Mouse (Mus musculus): ENCODE results near the gene Gar1. TPM values are rescaled to one million over a fixed set of nuclear protein-coding genes. Genes with fewer than 3 reads are reported as not detected.

The Gar1 gene
- total and polyA plus RNA-seq, 3 experiments, result 45.7 to 381 (median 90.7) TPM

GRCm38 (mm10) chr3:129824146-129824545, 7.0 kb downstream of the Gar1 start:
- no peak overlapping the region for H3K9ac ChIP-seq (ENCODE audit: insufficient read depth, low read depth)
- no peak overlapping the region for H3K27ac ChIP-seq (ENCODE audit: insufficient read depth, low read depth)
- in situ Hi-C loops (cut with MboI; ENCODE audit: low pct_ligation_motif_present, low pct_unique_long_range_greater_than_20kb, low sequenced_read_pairs) (no loop called here), dilution Hi-C loops (cut with MboI; ENCODE audit: extremely low pct_ligation_motif_present, extremely low pct_unique_long_range_greater_than_20kb, low sequenced_read_pairs) (no loop called here)
- no peak overlapping the region for H3K4me3 ChIP-seq (replicated peaks in 1 of 3; ENCODE audit: low read depth in 2 of 3, low read length in 2 of 3, poor library complexity in 1 of 3)
- DNase-seq (ENCODE audit: extremely low read depth), result no peak
- H3K27me3 ChIP-seq (replicated peaks), result no peaks in the 10 kb centered on the region
- H3K79me2 ChIP-seq (replicated peaks; ENCODE audit: control insufficient read depth, extremely low read depth, insufficient read depth, poor library complexity, severe bottlenecking), result peaks cover 25% of the 10 kb centered on the region
- H3K4me2 ChIP-seq (ENCODE audit: insufficient read depth, low read depth, poor library complexity, severe bottlenecking), result no peak overlapping the region
- peaks cover 3 to 20% of the 10 kb centered on the region in 2 experiments for H3K4me1 ChIP-seq (ENCODE audit: control insufficient read depth in 1 of 2, insufficient read depth in 2 of 2)
- peaks cover 38 to 88% of the 10 kb centered on the region in 2 experiments for H3K36me3 ChIP-seq (replicated peaks in 1 of 2; ENCODE audit: control insufficient read depth in 1 of 2, insufficient read depth in 1 of 2, low read length in 1 of 2)
- no peaks in the 10 kb centered on the region for H3K9me3 ChIP-seq (replicated peaks; ENCODE audit: low read length)
- TF ChIP-seq MYC (IDR thresholded peaks at IDR 0.05; ENCODE audit: low read depth, low read length) (no peak), JUND (conservative IDR thresholded peaks at IDR 0.05; ENCODE audit: low read depth, low read length) (no peak), RCOR1 (conservative IDR thresholded peaks at IDR 0.05; ENCODE audit: low read depth, low read length) (no peak), MEF2A (IDR thresholded peaks at IDR 0.05; ENCODE audit: borderline replicate concordance, low read depth, low read length) (no peak), CTCF (conservative IDR thresholded peaks at IDR 0.05 in 1 of 2, IDR thresholded peaks at IDR 0.05 in 1 of 2; ENCODE audit: low read depth in 2 of 2, low read length in 2 of 2) (no peak), TBP (conservative IDR thresholded peaks at IDR 0.05; ENCODE audit: low read depth, low read length) (no peak), USF1 (IDR thresholded peaks at IDR 0.05; ENCODE audit: low read depth, low read length) (no peak), MAX (IDR thresholded peaks at IDR 0.05; ENCODE audit: low read length) (no peak), POLR2AphosphoS2 (IDR thresholded peaks at IDR 0.05; ENCODE audit: low read depth, low read length) (no peak), SMC3 (IDR thresholded peaks at IDR 0.05; ENCODE audit: low read depth, low read length) (no peak), EP300 (IDR thresholded peaks at IDR 0.05; ENCODE audit: low read length) (no peak), MAZ (IDR thresholded peaks at IDR 0.05; ENCODE audit: low read depth, low read length) (no peak), JUN (IDR thresholded peaks at IDR 0.05; ENCODE audit: insufficient read depth, low read depth, low read length) (no peak)

GRCm38 (mm10) chr3:129823293-129823692, 7.9 kb downstream of the Gar1 start:
- H3K27ac ChIP-seq (ENCODE audit: insufficient read depth, low read depth), result no peak overlapping the region
- H3K36me3 ChIP-seq (replicated peaks in 1 of 2; ENCODE audit: control insufficient read depth in 1 of 2, insufficient read depth in 1 of 2, low read length in 1 of 2), result peaks cover 35 to 82% of the 10 kb centered on the region in 2 experiments
- H3K4me1 ChIP-seq (ENCODE audit: control insufficient read depth in 1 of 2, insufficient read depth in 2 of 2), result peaks cover 0 to 12% of the 10 kb centered on the region in 2 experiments; a peak in 1 of 4 replicates
- dilution Hi-C loops (cut with MboI; ENCODE audit: extremely low pct_ligation_motif_present, extremely low pct_unique_long_range_greater_than_20kb, low sequenced_read_pairs), result no loop called here
- no peaks in the 10 kb centered on the region for H3K9me3 ChIP-seq (replicated peaks; ENCODE audit: low read length)
- no peak overlapping the region for H3K4me3 ChIP-seq (replicated peaks in 1 of 3; ENCODE audit: low read depth in 2 of 3, low read length in 2 of 3, poor library complexity in 1 of 3)
- TF ChIP-seq NRF1 (IDR thresholded peaks at IDR 0.05; ENCODE audit: low read depth, low read length) (no peak), CTCF (conservative IDR thresholded peaks at IDR 0.05 in 1 of 2, IDR thresholded peaks at IDR 0.05 in 1 of 2; ENCODE audit: low read depth in 2 of 2, low read length in 2 of 2) (peak; percentile 41 to 67), RAD21 (IDR thresholded peaks at IDR 0.05; ENCODE audit: low read depth, low read length) (peak; percentile 41), SMC3 (IDR thresholded peaks at IDR 0.05; ENCODE audit: low read depth, low read length) (peak; percentile 44)
- in situ Hi-C loops (cut with MboI; ENCODE audit: low pct_ligation_motif_present, low pct_unique_long_range_greater_than_20kb, low sequenced_read_pairs), result no loop called here
- H3K4me2 ChIP-seq (ENCODE audit: insufficient read depth, low read depth, poor library complexity, severe bottlenecking), result no peak overlapping the region
- peaks cover 18% of the 10 kb centered on the region for H3K79me2 ChIP-seq (replicated peaks; ENCODE audit: control insufficient read depth, extremely low read depth, insufficient read depth, poor library complexity, severe bottlenecking)
- DNase-seq (ENCODE audit: extremely low read depth), result peak; percentile 68
- H3K9ac ChIP-seq (ENCODE audit: insufficient read depth, low read depth), result no peak overlapping the region
- no peaks in the 10 kb centered on the region for H3K27me3 ChIP-seq (replicated peaks)

Measured in CH12.LX (cell line).